Mouse (Mus musculus): ENCODE measurements around the gene Nfkbie.

The Nfkbie gene

GRCm38 (mm10) chr17:45542705-45543104 is 12.8 kb upstream of the Nfkbie start:
- in situ Hi-C loops (cut with MboI; ENCODE audit: low sequenced_read_pairs) = no loop called here

DNA sequence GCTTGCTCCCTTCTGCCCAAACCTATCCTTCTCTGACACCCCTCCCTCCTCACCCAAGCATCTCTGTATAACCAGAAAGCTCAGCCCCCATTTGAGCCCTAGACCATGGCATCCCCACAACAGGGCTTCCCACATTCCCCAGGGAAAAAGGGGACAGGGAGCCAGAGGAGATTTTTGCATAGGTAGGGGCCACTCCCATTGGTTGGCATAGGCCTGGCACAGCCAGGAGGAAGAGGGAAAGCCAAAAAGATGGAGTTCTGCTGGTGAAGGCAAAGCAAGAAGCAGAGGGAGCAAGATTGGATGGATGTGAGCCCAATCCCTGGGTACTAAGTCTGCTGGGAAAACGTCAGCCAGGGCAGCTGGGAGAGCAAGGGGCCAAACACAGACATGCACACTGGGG is 12.4 kb upstream of the Nfkbie start:
- in situ Hi-C loops (cut with MboI; ENCODE audit: low sequenced_read_pairs) = no loop called here

DNA sequence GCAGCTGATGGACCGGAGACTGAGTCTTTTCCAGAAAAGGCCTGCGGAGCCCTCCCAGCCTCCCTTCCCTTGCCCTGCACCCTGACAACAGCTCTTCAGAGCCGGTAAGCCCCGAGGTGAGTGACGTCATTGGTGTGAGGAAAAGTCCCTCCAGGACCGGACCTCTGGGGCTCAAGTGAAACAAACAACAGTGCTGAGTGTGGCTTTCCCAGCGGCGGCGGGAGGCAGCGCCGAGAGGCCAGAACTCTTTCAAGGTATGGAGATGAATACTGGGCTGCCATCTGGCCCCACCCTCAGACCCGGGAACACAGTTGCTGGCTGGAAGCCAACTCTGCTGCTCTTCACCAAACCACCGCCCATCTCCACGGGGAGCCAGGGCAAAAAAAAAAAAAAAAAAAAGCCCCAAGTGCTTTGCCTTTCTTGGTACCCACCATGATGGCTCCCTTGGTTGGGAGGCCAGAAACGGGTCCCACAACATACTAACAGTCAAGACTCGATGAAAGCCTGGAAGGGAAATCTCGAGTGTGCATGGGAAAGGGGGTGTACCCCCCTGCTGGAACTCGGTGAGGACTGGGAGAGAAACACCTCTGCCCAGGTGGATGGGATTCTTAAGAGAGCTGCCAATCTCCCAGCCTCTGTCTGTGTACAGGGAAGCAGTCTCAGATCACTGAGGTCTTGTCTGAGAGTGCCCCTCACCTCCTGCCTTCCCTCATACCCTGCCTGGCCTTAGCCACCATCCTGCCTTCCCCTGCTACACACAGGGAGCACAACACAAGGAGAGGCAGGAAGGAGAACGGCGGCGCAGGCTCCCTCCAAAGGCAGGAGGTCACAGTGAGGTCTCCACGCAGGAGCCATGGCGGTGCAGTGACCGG is 11.3 kb upstream of the Nfkbie start:
- in situ Hi-C loops (cut with MboI; ENCODE audit: low sequenced_read_pairs) = no loop called here

- in situ Hi-C loops (cut with MboI; ENCODE audit: low sequenced_read_pairs) = no loop called here
Measured at GRCm38 (mm10) chr17:45544873-45545277, 10.6 kb upstream of the Nfkbie start.

DNA sequence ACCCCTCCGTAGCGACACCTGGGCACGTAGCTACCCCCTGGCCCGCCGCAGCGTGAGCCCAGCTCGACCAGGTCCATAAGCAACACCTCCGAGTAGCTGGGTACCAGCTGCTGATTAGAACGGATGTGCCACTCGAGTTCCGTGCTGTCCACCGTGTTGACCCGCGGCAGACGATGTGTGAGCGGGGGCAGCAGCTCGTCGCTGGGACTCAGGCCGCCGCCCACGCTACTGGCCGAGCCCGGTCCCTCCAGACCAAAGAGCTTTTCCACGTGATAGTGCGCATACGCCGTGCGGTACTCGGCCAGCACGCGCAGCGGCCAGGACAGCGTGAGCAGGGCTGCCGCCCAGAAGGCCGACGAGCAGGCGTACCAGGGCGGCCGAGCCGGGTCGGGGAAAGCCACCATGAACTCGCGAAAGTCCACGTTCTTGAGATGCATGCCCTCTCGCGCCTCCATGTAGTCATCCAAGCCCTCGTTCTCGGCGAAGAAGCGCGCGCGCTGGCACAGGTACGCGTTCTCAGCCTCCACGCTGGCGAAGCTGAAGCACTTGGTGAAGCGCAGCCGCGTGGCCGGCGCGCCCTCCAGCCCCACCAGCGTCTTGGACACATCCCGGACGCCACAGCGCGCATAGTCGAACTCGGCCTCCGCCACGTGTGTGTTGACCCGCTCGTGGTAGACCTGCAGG is 10.1 kb upstream of the Nfkbie start:
- in situ Hi-C loops (cut with MboI; ENCODE audit: low sequenced_read_pairs) = no loop called here

- in situ Hi-C loops (cut with MboI; ENCODE audit: low sequenced_read_pairs) = no loop called here
Measured at GRCm38 (mm10) chr17:45546941-45547340, 8.6 kb upstream of the Nfkbie start.

DNA sequence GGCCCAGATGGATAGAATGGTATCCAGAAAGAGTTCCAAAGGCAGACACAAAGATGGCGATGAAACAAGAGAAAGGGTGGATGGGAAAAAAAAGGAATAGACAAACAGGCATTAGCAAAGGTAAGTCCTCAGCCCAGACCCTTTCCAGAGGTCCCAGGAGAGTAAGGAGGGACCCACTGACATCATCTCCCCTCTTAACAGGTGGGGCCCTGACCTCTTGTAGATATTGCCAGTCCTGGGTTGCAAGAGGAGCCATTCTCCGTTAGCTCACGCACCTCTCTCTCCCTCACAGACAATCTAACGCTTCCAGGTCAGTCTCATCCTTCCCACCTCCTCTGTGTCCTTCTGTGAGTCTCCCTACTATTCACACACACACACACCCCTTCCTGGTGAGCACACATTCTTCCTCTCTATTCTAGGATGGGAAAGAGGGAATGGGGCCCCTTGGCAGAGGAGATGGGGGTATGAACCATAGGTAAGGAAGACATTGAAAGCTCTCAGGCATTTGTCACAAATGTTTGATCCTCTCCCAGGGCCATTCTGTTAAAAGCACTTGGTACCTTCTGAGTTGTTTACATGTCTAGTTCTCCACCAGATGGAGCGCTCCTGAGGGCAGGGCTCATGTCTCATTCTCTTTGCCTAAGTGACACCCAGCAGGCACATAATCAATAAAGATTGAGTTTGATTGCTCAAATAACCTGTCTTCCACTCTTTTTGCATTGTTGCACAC is 7.9 kb upstream of the Nfkbie start:
- in situ Hi-C loops (cut with MboI; ENCODE audit: low sequenced_read_pairs) = no loop called here

DNA sequence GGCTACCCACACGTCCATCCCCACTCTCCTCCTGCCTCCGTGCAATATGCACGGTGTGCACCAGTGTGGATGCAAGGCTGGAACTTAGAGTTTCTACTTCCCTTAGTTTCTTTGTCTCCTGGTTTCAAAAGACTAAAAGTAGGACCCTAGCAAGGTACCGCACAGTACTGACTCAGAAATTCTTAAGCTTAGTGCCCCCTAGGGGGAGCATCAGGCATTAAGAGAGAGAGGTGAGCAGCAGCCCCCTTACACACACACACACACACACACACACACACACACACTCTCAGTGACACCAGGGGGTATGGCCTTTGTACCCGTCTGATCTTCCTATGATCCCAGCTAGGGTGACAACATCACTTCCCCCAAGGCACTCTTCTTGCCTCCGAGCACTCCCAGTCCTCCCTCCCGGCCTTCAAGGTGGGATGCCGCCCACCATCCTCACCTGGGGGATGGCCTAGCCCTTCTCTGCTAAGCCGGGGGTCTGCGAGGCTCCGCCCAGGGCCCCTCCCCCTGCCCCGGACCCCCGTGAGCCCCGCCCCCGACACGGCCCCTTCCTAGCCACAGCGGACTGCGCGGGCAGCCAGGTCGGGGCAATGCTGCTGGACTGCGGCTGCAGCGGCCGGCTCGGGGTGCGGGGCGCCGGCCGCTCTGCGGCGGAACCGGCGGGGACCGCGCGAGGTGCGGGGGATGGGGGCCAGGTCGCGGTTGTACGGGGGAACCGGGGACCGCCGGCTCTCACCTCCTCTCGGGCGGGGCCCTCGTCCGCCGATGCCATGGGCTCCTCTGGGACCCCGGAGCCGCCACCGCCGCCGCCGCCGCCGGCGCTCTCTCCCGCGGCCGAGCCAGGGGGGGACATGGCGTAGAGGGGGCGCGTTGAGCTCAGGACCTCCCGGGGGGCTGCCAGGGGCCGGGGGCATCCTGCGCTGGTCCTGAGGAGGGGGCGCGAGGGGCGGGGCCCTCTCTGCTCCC is 6.7 kb upstream of the Nfkbie start:
- in situ Hi-C loops (cut with MboI; ENCODE audit: low sequenced_read_pairs) = no loop called here

DNA sequence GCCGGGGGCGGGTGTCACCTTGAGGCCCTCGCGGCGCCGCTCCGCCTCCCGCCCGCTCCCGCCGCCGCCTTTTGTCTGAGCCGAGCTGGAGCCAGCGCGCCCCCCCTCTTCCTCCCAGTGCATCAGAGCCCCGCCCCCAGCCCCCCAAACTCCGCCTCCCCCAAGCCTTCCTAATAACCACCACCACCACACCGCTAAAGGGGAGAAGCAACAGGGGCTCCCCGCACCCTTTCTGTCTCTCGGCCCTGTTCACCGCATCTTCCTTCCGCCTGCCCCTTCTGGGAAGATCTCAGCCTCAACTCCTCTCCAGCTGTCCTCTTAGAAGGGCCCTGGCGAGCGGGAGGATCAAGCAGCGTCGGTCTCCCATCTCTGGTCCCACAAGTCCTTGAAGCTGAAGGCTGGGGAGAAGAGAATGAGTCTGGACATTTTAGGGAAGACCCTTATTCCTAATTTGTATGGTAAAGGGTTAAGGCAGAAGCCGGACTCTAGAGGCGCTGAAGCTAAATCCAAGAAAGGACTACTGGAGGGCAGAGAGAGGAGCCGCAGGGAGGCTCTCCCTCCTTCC is 5.8 kb upstream of the Nfkbie start, which contains the start of gene Tmem151b:
Tmem151b (minus strand) TSS at position 61 of the 565 bp plus-strand sequence.
- in situ Hi-C loops (cut with MboI; ENCODE audit: low sequenced_read_pairs) = loop anchor here (5.0 kb wide), 1 partner anchor 32 kb away; no protein-coding TSS in a partner anchor

DNA sequence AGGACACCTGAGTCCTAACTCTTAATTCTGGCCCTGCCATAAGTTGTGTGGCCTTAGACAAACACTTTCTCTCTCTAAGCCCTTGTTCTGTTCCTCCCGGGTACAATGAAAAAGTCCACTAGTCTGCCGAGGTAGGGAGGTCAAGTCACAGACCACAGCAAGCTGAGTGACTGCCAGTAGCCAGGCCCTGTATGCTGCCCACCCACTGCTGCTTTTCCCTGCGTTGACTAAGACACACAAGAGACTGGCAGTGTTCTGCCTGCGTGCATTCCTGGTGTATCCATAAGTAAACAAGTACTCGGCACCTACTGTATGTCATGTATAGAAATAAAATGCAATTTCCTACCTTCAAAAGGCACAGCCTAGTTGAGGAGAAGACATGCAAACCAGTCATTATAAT is 5.2 kb upstream of the Nfkbie start:
- in situ Hi-C loops (cut with MboI; ENCODE audit: low sequenced_read_pairs) = loop anchor here (5.0 kb wide), 1 partner anchor 33 kb away; no protein-coding TSS in a partner anchor

- in situ Hi-C loops (cut with MboI; ENCODE audit: low sequenced_read_pairs) = loop anchor here (5.0 kb wide), 1 partner anchor 34 kb away; no protein-coding TSS in a partner anchor
Measured at GRCm38 (mm10) chr17:45551249-45551796, 4.2 kb upstream of the Nfkbie start.

- in situ Hi-C loops (cut with MboI; ENCODE audit: low sequenced_read_pairs) = loop anchor here (5.0 kb wide), 1 partner anchor 35 kb away; no protein-coding TSS in a partner anchor
Measured at GRCm38 (mm10) chr17:45551816-45552451, 3.6 kb upstream of the Nfkbie start.

DNA sequence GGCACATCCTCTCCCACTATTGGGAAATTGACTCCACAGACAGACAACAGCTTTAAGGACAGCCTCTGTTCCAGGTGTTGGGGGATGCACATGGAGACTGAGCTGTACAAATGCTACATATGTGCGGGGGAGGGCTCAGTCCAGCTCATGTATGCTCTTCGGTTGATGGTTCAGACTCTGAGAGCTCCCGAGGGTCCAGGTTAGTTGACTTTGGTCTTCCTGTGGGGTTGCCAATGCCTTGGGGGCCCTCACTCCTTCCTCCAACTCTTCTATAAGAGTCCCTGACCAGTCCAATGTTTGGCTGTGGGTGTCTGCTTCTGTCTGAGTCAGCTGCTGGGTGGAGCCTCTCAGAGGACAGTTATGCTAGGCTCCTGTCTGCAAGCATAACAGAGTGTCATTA is 2.4 kb upstream of the Nfkbie start:
- in situ Hi-C loops (cut with MboI; ENCODE audit: low sequenced_read_pairs) = loop anchor here (5.0 kb wide), 1 partner anchor 36 kb away; no protein-coding TSS in a partner anchor

GRCm38 (mm10) chr17:45554420-45554819 is 1.1 kb upstream of the Nfkbie start:
- in situ Hi-C loops (cut with MboI; ENCODE audit: low sequenced_read_pairs) = loop anchor here (5.0 kb wide), 1 partner anchor 37 kb away; no protein-coding TSS in a partner anchor

- in situ Hi-C loops (cut with MboI; ENCODE audit: low sequenced_read_pairs) = no loop called here
Measured at GRCm38 (mm10) chr17:45556107-45556489, 595 bp downstream of the Nfkbie start.

DNA sequence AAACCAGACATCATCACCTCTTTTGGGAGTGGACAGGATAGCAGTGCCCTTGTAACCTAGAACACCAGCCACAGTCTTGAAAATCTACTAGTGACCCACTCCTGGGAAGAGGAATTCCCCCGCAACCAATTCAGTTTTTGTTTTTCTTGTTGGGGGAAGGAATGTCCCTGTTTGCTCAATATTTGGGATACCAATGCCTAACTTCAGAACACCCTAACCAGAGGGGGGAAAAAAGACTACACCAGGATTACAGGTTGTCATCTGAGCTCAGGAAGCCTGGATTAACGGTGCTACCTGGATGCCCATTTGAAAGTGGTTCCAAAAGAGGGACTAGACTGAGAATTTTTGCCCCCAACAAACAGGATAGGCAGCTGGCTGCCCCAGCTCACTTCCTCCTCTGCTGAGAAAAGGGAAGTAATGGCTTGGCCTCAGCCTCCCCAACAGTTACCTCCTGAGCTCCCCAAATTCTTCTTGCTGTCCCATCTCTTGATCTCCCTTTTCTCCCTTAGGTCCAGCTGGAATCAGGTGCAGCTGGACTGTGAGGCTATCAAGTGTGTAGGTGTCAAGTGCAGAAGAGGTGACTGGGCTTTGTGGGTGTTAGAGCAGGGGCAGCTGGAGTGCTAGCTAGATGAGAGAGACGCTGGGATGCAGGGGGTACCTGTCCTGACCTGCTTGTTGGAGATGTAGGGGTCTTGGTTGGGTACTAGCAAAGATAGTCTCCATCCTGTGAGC is 1.2 kb downstream of the Nfkbie start:
- in situ Hi-C loops (cut with MboI; ENCODE audit: low sequenced_read_pairs) = no loop called here

DNA sequence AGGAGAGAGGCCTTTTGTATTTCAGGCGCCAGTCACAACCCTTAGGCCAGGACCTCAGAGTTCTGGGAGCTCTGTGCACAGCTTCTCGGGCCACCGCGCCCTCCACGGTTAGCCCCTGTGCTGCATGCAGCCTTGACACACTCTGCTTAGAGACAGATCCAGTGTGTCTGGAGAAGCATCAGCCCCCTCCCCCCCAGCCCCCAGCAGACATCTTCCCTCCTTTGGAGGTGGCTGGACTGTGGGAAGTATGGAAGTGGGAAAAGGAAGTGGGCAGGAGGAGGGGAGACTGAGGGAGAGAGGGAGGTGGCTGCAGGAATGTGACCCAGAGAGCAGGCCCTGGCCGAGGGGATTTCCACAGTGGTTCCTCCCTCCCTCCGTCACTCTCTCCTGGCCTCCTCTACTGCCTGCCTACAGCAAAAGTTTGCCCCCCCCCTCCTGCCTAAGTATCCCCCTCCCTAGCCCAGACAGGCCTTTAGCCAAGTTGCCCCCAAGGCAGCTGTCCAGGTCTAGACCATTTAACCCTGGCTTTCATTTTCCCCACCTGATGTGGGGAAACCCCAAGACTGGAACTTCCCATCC is 1.8 kb downstream of the Nfkbie start:
- in situ Hi-C loops (cut with MboI; ENCODE audit: low sequenced_read_pairs) = no loop called here
